Mouse (Mus musculus): ENCODE results near the gene Rnf166.
A peak's percentile ranks its signal among the peaks of the same experiment; 100 is the strongest.

GRCm38 (mm10) chr8:122433269-122433905 lies 42.5 kb downstream of the Rnf166 start:
- TF ChIP-seq CTCF (IDR thresholded peaks at IDR 0.05; ENCODE audit: low read depth, low read length), result peak; percentile 37
- TF ChIP-seq POLR2A (IDR thresholded peaks at IDR 0.05; ENCODE audit: insufficient read depth, low read length), result no peak
